Comparison of ENCODE assay signal across 21 mouse cellular contexts in genomic region chr16:7106450-7107015, GRCm38 (mm10).
A peak's percentile ranks its signal among the peaks of the same experiment; 100 is the strongest.
DNase-seq lines count a peak whose midpoint lies in the region; ATAC-seq and TF ChIP-seq lines count a peak whose summit lies in the region.
"Had no signal": no experiment of that assay in that cellular context is flagged by ENCODE, and none has a peak within 500 bp of the region (broad histone marks: within the 10 kb centered on the region; RNA-seq: fewer than 3 reads in every experiment).

No protein-coding gene starts in this region.

- H3K4me2 ChIP-seq in forebrain, embryonic 13.5 days, result no peak overlapping the region
- H3K4me2 ChIP-seq in neural tube, embryonic 12.5 days (replicated peaks), result no peak overlapping the region
- H3K4me2 ChIP-seq in hindbrain, embryonic 16.5 days (ENCODE audit: low read length), result no peak overlapping the region
- no peak overlapping the region for H3K4me2 ChIP-seq in neural tube, embryonic 15.5 days
- no peak overlapping the region for H3K4me2 ChIP-seq in intestine, postnatal 0 days (replicated peaks; ENCODE audit: low read depth)
- H3K4me2 ChIP-seq: heart, embryonic 15.5 days; lung, embryonic 15.5 days; stomach, embryonic 15.5 days had no signal

- H3K4me3 ChIP-seq in forebrain, embryonic 13.5 days, result no peak overlapping the region
- H3K4me3 ChIP-seq in forebrain, embryonic 10.5 days, result no peak overlapping the region
- H3K4me3 ChIP-seq in neural tube, embryonic 12.5 days, result no peak overlapping the region
- H3K4me3 ChIP-seq in hindbrain, embryonic 16.5 days (ENCODE audit: low read length), result no peak overlapping the region
- H3K4me3 ChIP-seq in neural tube, embryonic 15.5 days (replicated peaks), result no peak overlapping the region
- no peak overlapping the region for H3K4me3 ChIP-seq in intestine, postnatal 0 days (ENCODE audit: low read depth, low read length)
- H3K4me3 ChIP-seq: heart, embryonic 15.5 days; lung, embryonic 15.5 days; stomach, embryonic 15.5 days had no signal

- no peaks in the 10 kb centered on the region for H3K9me3 ChIP-seq in forebrain, embryonic 13.5 days (replicated peaks)
- H3K9me3 ChIP-seq in forebrain, embryonic 10.5 days, result no peaks in the 10 kb centered on the region
- H3K9me3 ChIP-seq in neural tube, embryonic 12.5 days, result no peaks in the 10 kb centered on the region
- H3K9me3 ChIP-seq in hindbrain, embryonic 16.5 days (ENCODE audit: control insufficient read depth, low read length), result no peaks in the 10 kb centered on the region
- H3K9me3 ChIP-seq in neural tube, embryonic 15.5 days (replicated peaks), result no peaks in the 10 kb centered on the region
- no peaks in the 10 kb centered on the region for H3K9me3 ChIP-seq in intestine, postnatal 0 days (ENCODE audit: control insufficient read depth)
- H3K9me3 ChIP-seq: heart, embryonic 15.5 days; lung, embryonic 15.5 days; stomach, embryonic 15.5 days had no signal

- 55% methylated on average over 5 of the region's 5 CpGs for WGBS in forebrain, embryonic 13.5 days
- 91% methylated on average over 5 of the region's 5 CpGs for WGBS in forebrain, embryonic 10.5 days
- 72% methylated on average over 5 of the region's 5 CpGs for WGBS in neural tube, embryonic 12.5 days
- 52% methylated on average over 5 of the region's 5 CpGs for WGBS in hindbrain, embryonic 16.5 days
- 44% methylated on average over 5 of the region's 5 CpGs for WGBS in neural tube, embryonic 15.5 days
- WGBS in intestine, postnatal 0 days, result 87% methylated on average over 5 of the region's 5 CpGs

- no peaks in the 10 kb centered on the region for H3K36me3 ChIP-seq in forebrain, embryonic 13.5 days (ENCODE audit: poor library complexity, severe bottlenecking)
- H3K36me3 ChIP-seq in forebrain, embryonic 10.5 days (replicated peaks), result no peaks in the 10 kb centered on the region
- H3K36me3 ChIP-seq in neural tube, embryonic 12.5 days, result no peaks in the 10 kb centered on the region
- H3K36me3 ChIP-seq in hindbrain, embryonic 16.5 days (ENCODE audit: control insufficient read depth, insufficient read depth, low read length), result no peaks in the 10 kb centered on the region
- no peaks in the 10 kb centered on the region for H3K36me3 ChIP-seq in neural tube, embryonic 15.5 days
- H3K36me3 ChIP-seq in intestine, postnatal 0 days (ENCODE audit: control insufficient read depth, insufficient read depth), result no peaks in the 10 kb centered on the region
- H3K36me3 ChIP-seq: heart, embryonic 15.5 days; lung, embryonic 15.5 days; stomach, embryonic 15.5 days had no signal

- H3K4me1 ChIP-seq in forebrain, embryonic 13.5 days, result no peaks in the 10 kb centered on the region
- no peaks in the 10 kb centered on the region for H3K4me1 ChIP-seq in forebrain, embryonic 10.5 days
- no peaks in the 10 kb centered on the region for H3K4me1 ChIP-seq in neural tube, embryonic 12.5 days
- no peaks in the 10 kb centered on the region for H3K4me1 ChIP-seq in hindbrain, embryonic 16.5 days (ENCODE audit: control insufficient read depth, insufficient read depth, low read depth, low read length)
- peaks cover 6% of the 10 kb centered on the region; the same call in 1 of the 2 replicates for H3K4me1 ChIP-seq in neural tube, embryonic 15.5 days
- H3K4me1 ChIP-seq in intestine, postnatal 0 days (replicated peaks; ENCODE audit: control insufficient read depth, insufficient read depth, low read length), result no peaks in the 10 kb centered on the region
- H3K4me1 ChIP-seq: heart, embryonic 15.5 days; lung, embryonic 15.5 days; stomach, embryonic 15.5 days had no signal

- peak overlapping the region; percentile 25; the same call in 1 of the 2 replicates for H3K27ac ChIP-seq in forebrain, embryonic 13.5 days
- no peak overlapping the region for H3K27ac ChIP-seq in forebrain, embryonic 10.5 days
- no peak overlapping the region for H3K27ac ChIP-seq in neural tube, embryonic 12.5 days
- no peak overlapping the region for H3K27ac ChIP-seq in hindbrain, embryonic 16.5 days (ENCODE audit: low read depth, low read length)
- H3K27ac ChIP-seq in neural tube, embryonic 15.5 days (replicated peaks), result peak overlapping the region; percentile 34; the same call in 1 of the 2 replicates
- H3K27ac ChIP-seq in intestine, postnatal 0 days (ENCODE audit: low read depth, low read length), result no peak overlapping the region
- H3K27ac ChIP-seq: heart, embryonic 15.5 days; liver, embryonic 14.5 days; lung, embryonic 15.5 days; stomach, embryonic 15.5 days had no signal

- DNase-seq in forebrain, embryonic 10.5 days (ENCODE audit: extremely low spot score, low spot score), result no peak
- no peak for DNase-seq in neural tube, embryonic 10.5 days (ENCODE audit: extremely low spot score, low spot score)
- no peak for DNase-seq in kidney, postnatal 14 days
- DNase-seq: adrenal gland, adult 8-10 months; cerebellum, adult 11 months; cerebellum, postnatal 36 days; heart, postnatal 4 days; kidney, adult 11 months; thymus, adult 18-20 months; thymus, postnatal 4 days had no signal

- peak; percentile 90 for ATAC-seq in forebrain, embryonic 13.5 days
- peak; percentile 33; the same call in 1 of the 2 replicates for ATAC-seq in neural tube, embryonic 12.5 days (ENCODE audit: low FRiP score, low read depth)
- peak; percentile 45 for ATAC-seq in hindbrain, embryonic 16.5 days
- no peak for ATAC-seq in neural tube, embryonic 15.5 days (ENCODE audit: low FRiP score)
- no peak for ATAC-seq in intestine, postnatal 0 days
- ATAC-seq: CD4-positive, CD25-positive, alpha-beta regulatory T cell, adult 4 months; Patski had no signal

- TF ChIP-seq CTCF in intestine, postnatal 0 days (IDR thresholded peaks at IDR 0.05; ENCODE audit: low read depth), result no peak

- no peaks in the 10 kb centered on the region for H3K27me3 ChIP-seq in forebrain, embryonic 13.5 days
- no peaks in the 10 kb centered on the region for H3K27me3 ChIP-seq in forebrain, embryonic 10.5 days (ENCODE audit: poor library complexity, severe bottlenecking)
- no peaks in the 10 kb centered on the region for H3K27me3 ChIP-seq in neural tube, embryonic 12.5 days (replicated peaks)
- H3K27me3 ChIP-seq in hindbrain, embryonic 16.5 days (replicated peaks; ENCODE audit: control insufficient read depth, insufficient read depth, low read length), result no peaks in the 10 kb centered on the region
- no peaks in the 10 kb centered on the region for H3K27me3 ChIP-seq in neural tube, embryonic 15.5 days (replicated peaks)
- H3K27me3 ChIP-seq in intestine, postnatal 0 days (replicated peaks; ENCODE audit: control insufficient read depth, insufficient read depth, low read length), result no peaks in the 10 kb centered on the region
- H3K27me3 ChIP-seq: heart, embryonic 15.5 days; lung, embryonic 15.5 days; Patski; stomach, embryonic 15.5 days had no signal

- H3K9ac ChIP-seq in forebrain, embryonic 13.5 days, result no peak overlapping the region
- no peak overlapping the region for H3K9ac ChIP-seq in neural tube, embryonic 12.5 days
- H3K9ac ChIP-seq in hindbrain, embryonic 16.5 days (ENCODE audit: low read depth, low read length), result no peak overlapping the region
- H3K9ac ChIP-seq in neural tube, embryonic 15.5 days (replicated peaks), result no peak overlapping the region
- no peak overlapping the region for H3K9ac ChIP-seq in intestine, postnatal 0 days (ENCODE audit: low read depth, low read length)
- H3K9ac ChIP-seq: heart, embryonic 15.5 days; liver, embryonic 14.5 days; lung, embryonic 15.5 days; stomach, embryonic 15.5 days had no signal

Comparison
In these comparisons a context has a peak if more than half of its experiments do, and no peak if none do; other contexts are left out.
1. ATAC-seq: peak in forebrain, embryonic 13.5 days (single experiment), neural tube, embryonic 12.5 days (single experiment) and hindbrain, embryonic 16.5 days (single experiment); none in neural tube, embryonic 15.5 days (single experiment) and intestine, postnatal 0 days (single experiment).
2. H3K27ac ChIP-seq: peak in forebrain, embryonic 13.5 days (single experiment) and neural tube, embryonic 15.5 days (single experiment); none in forebrain, embryonic 10.5 days (single experiment), neural tube, embryonic 12.5 days (single experiment), hindbrain, embryonic 16.5 days (single experiment) and intestine, postnatal 0 days (single experiment).